Comparison of ENCODE assay signal across 25 mouse cellular contexts in the genomic region with DNA sequence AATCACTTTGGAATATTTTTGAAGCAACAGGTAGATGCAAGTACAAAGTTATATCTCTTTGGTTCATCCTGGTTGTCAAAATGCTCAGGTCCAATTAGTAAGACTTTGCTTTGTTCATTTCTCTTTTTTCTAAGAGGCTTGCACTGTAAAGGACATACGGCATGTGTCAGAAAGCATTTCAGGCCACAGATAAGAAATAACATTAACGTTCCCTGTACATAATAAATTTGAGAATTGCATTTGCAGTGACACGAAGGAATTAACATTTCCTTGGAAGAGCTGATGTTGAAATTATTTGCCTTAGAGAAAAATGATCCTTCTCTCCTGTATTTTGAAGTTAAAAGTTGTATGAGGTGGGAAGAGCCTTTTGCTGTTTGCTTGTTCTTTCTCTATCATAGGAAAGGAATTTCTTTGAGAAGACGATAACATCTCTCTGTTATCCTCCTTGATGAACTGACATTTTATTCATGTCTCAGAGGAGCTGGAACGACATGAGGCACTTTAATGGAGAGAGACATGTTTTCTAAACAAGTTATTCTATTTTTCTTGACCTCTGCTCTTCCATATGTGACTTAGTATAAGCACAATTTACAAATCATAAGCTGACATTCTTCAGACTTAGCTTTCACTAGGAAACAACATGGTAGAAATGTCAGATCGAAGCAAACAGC.
"Had no signal": no experiment of that assay in that cellular context is flagged by ENCODE, and none has a peak within 500 bp of the region (broad histone marks: within the 10 kb centered on the region; RNA-seq: fewer than 3 reads in every experiment).

No protein-coding gene starts in this region.

- DNase-seq: forebrain, postnatal 0 days; gastrocnemius, postnatal 14 days; gastrocnemius, postnatal 36 days; heart, adult 11 months; heart, adult 2 months; heart, postnatal 14 days; heart, postnatal 36 days; kidney, adult 11 months; kidney, adult 2 months; kidney, adult 9 months; kidney, postnatal 10 days; kidney, postnatal 36 days; layer of hippocampus, adult 9-11 months; layer of hippocampus, postnatal 36 days; left cerebral cortex, postnatal 4 days had no signal

- H3K4me2 ChIP-seq: heart, embryonic 11.5 days; heart, embryonic 13.5 days; heart, embryonic 15.5 days; hindbrain, embryonic 13.5 days; hindbrain, embryonic 15.5 days; kidney, embryonic 15.5 days; limb, embryonic 13.5 days; limb, embryonic 15.5 days had no signal

- H3K9ac ChIP-seq: forebrain, postnatal 0 days; heart, embryonic 13.5 days; heart, embryonic 15.5 days; hindbrain, embryonic 13.5 days; hindbrain, embryonic 15.5 days; kidney, embryonic 15.5 days; limb, embryonic 13.5 days; limb, embryonic 15.5 days had no signal

- H3K9me3 ChIP-seq: heart, embryonic 13.5 days; heart, embryonic 15.5 days; hindbrain, embryonic 13.5 days; hindbrain, embryonic 15.5 days; kidney, embryonic 15.5 days; limb, embryonic 13.5 days; limb, embryonic 15.5 days had no signal

- H3K27me3 ChIP-seq: heart, embryonic 13.5 days; heart, embryonic 15.5 days; hindbrain, embryonic 13.5 days; hindbrain, embryonic 15.5 days; kidney, embryonic 15.5 days; limb, embryonic 13.5 days; limb, embryonic 15.5 days had no signal

- H3K4me3 ChIP-seq: heart, adult 2 months; heart, embryonic 13.5 days; heart, embryonic 15.5 days; hindbrain, embryonic 13.5 days; hindbrain, embryonic 15.5 days; kidney, embryonic 15.5 days; limb, embryonic 13.5 days; limb, embryonic 15.5 days had no signal

- ATAC-seq: forebrain, postnatal 0 days; hindbrain, postnatal 0 days; intestine, embryonic 16.5 days had no signal

- H3K27ac ChIP-seq: heart, adult 2 months; heart, embryonic 13.5 days; heart, embryonic 15.5 days; hindbrain, embryonic 13.5 days; hindbrain, embryonic 15.5 days; hindbrain, postnatal 0 days; kidney, embryonic 15.5 days; limb, embryonic 13.5 days; limb, embryonic 15.5 days had no signal

- H3K4me1 ChIP-seq: heart, embryonic 13.5 days; heart, embryonic 15.5 days; hindbrain, embryonic 13.5 days; hindbrain, embryonic 15.5 days; kidney, embryonic 15.5 days; limb, embryonic 13.5 days; limb, embryonic 15.5 days had no signal

- H3K36me3 ChIP-seq: heart, embryonic 13.5 days; heart, embryonic 15.5 days; hindbrain, embryonic 13.5 days; hindbrain, embryonic 15.5 days; kidney, embryonic 15.5 days; limb, embryonic 13.5 days; limb, embryonic 15.5 days had no signal
